Mouse (Mus musculus) liver, embryonic 12.5 days (tissue): Measurements from ENCODE around the gene Myl3. TPM values are rescaled to one million over a fixed set of nuclear protein-coding genes. Genes with fewer than 3 reads are reported as not detected.

ENCODE experiments used
- ATAC-seq: fragments of 200-750 bp; cut with Nextera tagmentation; 2 replicates; pipeline ENCODE4 v1.8.0; 2017; ENCODE audit warnings: moderate number of reproducible peaks, mild to moderate bottlenecking, moderate library complexity
- H3K27ac ChIP-seq: fragments of 300-500 bp; sonication (generic); 2 replicates; pipeline ENCODE4 v1.5.1; 2016; ENCODE audit warnings: mild to moderate bottlenecking
- H3K27me3 ChIP-seq: fragments of 300-500 bp; sonication (generic); replicated peaks from 2 replicates; pipeline ENCODE4 v1.6.1; 2016; ENCODE audit warnings: mild to moderate bottlenecking, moderate library complexity
- H3K36me3 ChIP-seq: fragments of 300-500 bp; sonication (generic); 2 replicates; pipeline ENCODE4 v1.6.1; 2016; ENCODE audit warnings: mild to moderate bottlenecking, moderate library complexity
- H3K4me1 ChIP-seq: fragments of 300-500 bp; sonication (generic); 2 replicates; pipeline ENCODE4 v1.6.1; 2016
- H3K4me2 ChIP-seq: fragments of 300-500 bp; sonication (generic); 2 replicates; pipeline ENCODE4 v1.6.1; 2016; ENCODE audit warnings: mild to moderate bottlenecking, moderate library complexity
- H3K4me3 ChIP-seq: fragments of 300-500 bp; sonication (generic); 2 replicates; pipeline ENCODE4 v1.5.1; 2016; ENCODE audit warnings: mild to moderate bottlenecking, moderate library complexity
- H3K9ac ChIP-seq: fragments of 300-500 bp; sonication (generic); 2 replicates; pipeline ENCODE4 v1.6.1; 2016; ENCODE audit warnings: mild to moderate bottlenecking, moderate library complexity
- H3K9me3 ChIP-seq: fragments of 300-500 bp; sonication (generic); replicated peaks from 2 replicates; pipeline ENCODE4 v1.6.1; 2016; ENCODE audit warnings: mild to moderate bottlenecking, moderate library complexity
- WGBS: fragments of 180-500 bp; shearing (Covaris S2); methylation state at CpG from one replicate; pipeline ENCODE4 v1.1.7; 2016; ENCODE audit not compliant: insufficient replicate concordance; 5-methylcytosine and 5-hydroxymethylcytosine counted together
- polyA plus RNA-seq: library from polyadenylated mRNA; unstranded; fragments of >200 nt; fragmentation: Nextera tagmentation; extraction: Ambion mirVana; gene quantifications from 2 replicates; pipeline ENCODE4 v1.2.1, GENCODE M21; 2016

Myl3 gene
- polyA plus RNA-seq, 1 experiment from 2014 or later = 0.48 TPM

- H3K27me3 ChIP-seq = peaks cover 86% of the 10 kb centered on the region
Observed at GRCm38 (mm10) chr9:110733102-110733501, 8.6 kb upstream of the Myl3 start.

GRCm38 (mm10) chr9:110734154-110734553 lies 7.5 kb upstream of the Myl3 start:
- ATAC-seq = no peak
- Histone ChIP-seq H3K4me2 (no peak overlapping the region), H3K9me3 (no peaks in the 10 kb centered on the region), H3K4me1 (peaks cover 19% of the 10 kb centered on the region), H3K27ac (no peak overlapping the region), H3K4me3 (no peak overlapping the region), H3K27me3 (peaks cover 85% of the 10 kb centered on the region), H3K36me3 (no peaks in the 10 kb centered on the region), H3K9ac (no peak overlapping the region)
- 40% methylated on average over 7 of the region's 7 CpGs for WGBS

More at GRCm38 (mm10) chr9:110733102-110733501, 8.6 kb upstream of the Myl3 start:
- H3K4me2 ChIP-seq = peak overlapping the region; percentile 75
- ATAC-seq = no peak
- 9% methylated on average over 8 of the region's 8 CpGs for WGBS
- peak overlapping the region; percentile 56 for H3K9ac ChIP-seq
- H3K9me3 ChIP-seq = no peaks in the 10 kb centered on the region
- peaks cover 19% of the 10 kb centered on the region for H3K4me1 ChIP-seq
- H3K36me3 ChIP-seq = no peaks in the 10 kb centered on the region
- peak overlapping the region; percentile 49 for H3K4me3 ChIP-seq
- H3K27ac ChIP-seq = peak overlapping the region; percentile 46; the same call in 1 of the 2 replicates

GRCm38 (mm10) chr9:110736362-110736761 lies 5.3 kb upstream of the Myl3 start:
- Histone ChIP-seq H3K27ac (no peak overlapping the region), H3K4me1 (peaks cover 19% of the 10 kb centered on the region), H3K36me3 (no peaks in the 10 kb centered on the region), H3K27me3 (peaks cover 86% of the 10 kb centered on the region), H3K9me3 (no peaks in the 10 kb centered on the region), H3K4me3 (no peak overlapping the region), H3K4me2 (no peak overlapping the region), H3K9ac (no peak overlapping the region)
- ATAC-seq = no peak
- WGBS = 59% methylated on average over 9 of the region's 9 CpGs

GRCm38 (mm10) chr9:110738054-110738453 lies 3.6 kb upstream of the Myl3 start:
- Histone ChIP-seq H3K9me3 (no peaks in the 10 kb centered on the region), H3K9ac (no peak overlapping the region), H3K36me3 (no peaks in the 10 kb centered on the region), H3K4me2 (no peak overlapping the region), H3K4me1 (peaks cover 18% of the 10 kb centered on the region), H3K4me3 (no peak overlapping the region), H3K27ac (no peak overlapping the region), H3K27me3 (peaks cover 94% of the 10 kb centered on the region)
- WGBS = 16% methylated on average over 1 of the region's 1 CpGs
- ATAC-seq = no peak

- no peak overlapping the region for H3K4me3 ChIP-seq
- no peaks in the 10 kb centered on the region for H3K36me3 ChIP-seq
- H3K9me3 ChIP-seq = no peaks in the 10 kb centered on the region
- H3K27me3 ChIP-seq = peaks cover 94% of the 10 kb centered on the region
- H3K4me2 ChIP-seq = no peak overlapping the region
- ATAC-seq = no peak
- 69% methylated on average over 7 of the region's 7 CpGs for WGBS
- no peak overlapping the region for H3K9ac ChIP-seq
- H3K4me1 ChIP-seq = peaks cover 30% of the 10 kb centered on the region
- H3K27ac ChIP-seq = no peak overlapping the region
Observed at GRCm38 (mm10) chr9:110739961-110740360, 1.7 kb upstream of the Myl3 start.

- H3K4me2 ChIP-seq = peak overlapping the region; percentile 72
- peak overlapping the region; percentile 63 for H3K9ac ChIP-seq
- ATAC-seq = 0 out of 2 replicates have a peak, but pooled peaks have one; percentile 34
- peak overlapping the region; percentile 54; the same call in 1 of the 2 replicates for H3K27ac ChIP-seq
- H3K9me3 ChIP-seq = no peaks in the 10 kb centered on the region
- H3K27me3 ChIP-seq = peaks cover 94% of the 10 kb centered on the region
- peak overlapping the region; percentile 58 for H3K4me3 ChIP-seq
- WGBS = under 1% methylated on average over 49 of the region's 71 CpGs
- H3K36me3 ChIP-seq = no peaks in the 10 kb centered on the region
- H3K4me1 ChIP-seq = peaks cover 32% of the 10 kb centered on the region
Observed at GRCm38 (mm10) chr9:110742295-110742950, 762 bp downstream of the Myl3 start.

GRCm38 (mm10) chr9:110742951-110743455 lies 1.3 kb downstream of the Myl3 start:
- Histone ChIP-seq H3K36me3 (no peaks in the 10 kb centered on the region), H3K27ac (peak overlapping the region; percentile 54; the same call in 1 of the 2 replicates), H3K9ac (peak overlapping the region; percentile 63), H3K4me1 (peaks cover 32% of the 10 kb centered on the region), H3K4me3 (peak overlapping the region; percentile 58), H3K4me2 (peak overlapping the region; percentile 72), H3K9me3 (no peaks in the 10 kb centered on the region), H3K27me3 (peaks cover 97% of the 10 kb centered on the region)
- ATAC-seq = no peak
- WGBS = under 1% methylated on average over 49 of the region's 49 CpGs

- ATAC-seq = no peak
- Histone ChIP-seq H3K4me3 (peak overlapping the region; percentile 58), H3K27ac (peak overlapping the region; percentile 54; the same call in 1 of the 2 replicates), H3K9ac (peak overlapping the region; percentile 63), H3K9me3 (no peaks in the 10 kb centered on the region), H3K36me3 (no peaks in the 10 kb centered on the region), H3K4me2 (peak overlapping the region; percentile 72), H3K4me1 (peaks cover 32% of the 10 kb centered on the region), H3K27me3 (peaks cover 98% of the 10 kb centered on the region)
- WGBS = 4% methylated on average over 56 of the region's 63 CpGs
Observed at GRCm38 (mm10) chr9:110743456-110744323, 2.0 kb downstream of the Myl3 start.

GRCm38 (mm10) chr9:110745752-110746151 lies 4.1 kb downstream of the Myl3 start:
- no peak overlapping the region for H3K4me3 ChIP-seq
- H3K4me1 ChIP-seq = peaks cover 46% of the 10 kb centered on the region
- no peak overlapping the region; the same call in 1 of the 2 replicates for H3K27ac ChIP-seq
- H3K36me3 ChIP-seq = no peaks in the 10 kb centered on the region
- no peak overlapping the region for H3K4me2 ChIP-seq
- WGBS = 29% methylated on average over 5 of the region's 5 CpGs
- H3K9me3 ChIP-seq = no peaks in the 10 kb centered on the region
- H3K27me3 ChIP-seq = peaks cover 78% of the 10 kb centered on the region
- H3K9ac ChIP-seq = no peak overlapping the region
- peak; percentile 62 for ATAC-seq

GRCm38 (mm10) chr9:110746238-110746637 lies 4.6 kb downstream of the Myl3 start:
- Histone ChIP-seq H3K4me2 (no peak overlapping the region), H3K27ac (peak overlapping the region; percentile 23; the same call in 1 of the 2 replicates), H3K9ac (no peak overlapping the region), H3K36me3 (no peaks in the 10 kb centered on the region), H3K27me3 (peaks cover 73% of the 10 kb centered on the region), H3K9me3 (no peaks in the 10 kb centered on the region), H3K4me3 (no peak overlapping the region), H3K4me1 (peaks cover 51% of the 10 kb centered on the region)
- no peak for ATAC-seq
- 49% methylated on average over 5 of the region's 5 CpGs for WGBS

GRCm38 (mm10) chr9:110746961-110747360 lies 5.3 kb downstream of the Myl3 start, which contains the start of gene Pth1r:
Pth1r (minus strand) TSS chr9:110747145.
- no peak for ATAC-seq
- H3K27ac ChIP-seq = peak within 1 kb of the TSS; percentile 23; the same call in 1 of the 2 replicates
- peaks cover 56% of the 10 kb centered on the region for H3K4me1 ChIP-seq
- no peaks in the 10 kb centered on the region for H3K9me3 ChIP-seq
- peaks cover 66% of the 10 kb centered on the region for H3K27me3 ChIP-seq
- no peaks in the 10 kb centered on the region for H3K36me3 ChIP-seq
- no peak within 1 kb of the TSS for H3K4me2 ChIP-seq
- no peak within 1 kb of the TSS for H3K4me3 ChIP-seq
- WGBS = 66% methylated on average over 7 of the region's 7 CpGs
- no peak within 1 kb of the TSS for H3K9ac ChIP-seq

- Histone ChIP-seq H3K36me3 (no peaks in the 10 kb centered on the region), H3K4me2 (no peak overlapping the region), H3K4me1 (peaks cover 57% of the 10 kb centered on the region), H3K4me3 (no peak overlapping the region), H3K27me3 (peaks cover 51% of the 10 kb centered on the region), H3K27ac (no peak overlapping the region), H3K9ac (no peak overlapping the region), H3K9me3 (no peaks in the 10 kb centered on the region)
- 63% methylated on average over 2 of the region's 2 CpGs for WGBS
- no peak for ATAC-seq
Observed at GRCm38 (mm10) chr9:110748451-110748850, 6.8 kb downstream of the Myl3 start.
